Mouse (Mus musculus): ENCODE results near the gene Mesp1. TPM values are rescaled to one million over a fixed set of nuclear protein-coding genes. Genes with fewer than 3 reads are reported as not detected.

Gene Mesp1
- total RNA-seq, 2 experiments from 2014 or later = 0.37 to 0.78 TPM

- intact Hi-C loops (cut with DNase I) = no loop called here
- DNase-seq (ENCODE audit: low spot score in 2 of 2) = peak; percentile 33 to 44
These were observed 49.5 kb downstream of the Mesp1 start for GRCm38 (mm10) chr7:79744051-79744450.

GRCm38 (mm10) chr7:79742659-79743536, 50.7 kb downstream of the Mesp1 start, which contains the start of the genes Pex11a and Wdr93:
Pex11a (minus strand) TSS chr7:79743131.
Wdr93 (plus strand) TSS chr7:79743163.
- DNase-seq (ENCODE audit: low spot score in 2 of 2) = peak; percentile 69 to 73
- intact Hi-C loops (cut with DNase I) = no loop called here

- intact Hi-C loops (cut with DNase I) = no loop called here
- DNase-seq (ENCODE audit: low spot score in 2 of 2) = no peak
These were observed 51.3 kb downstream of the Mesp1 start for GRCm38 (mm10) chr7:79742277-79742658.

Other genes with a start within 250 kb of the Mesp1 start
- 1 to 10 TPM; 1.7 to 3.0 TPM for gene Rhcg, start 176.1 kb downstream of the Mesp1 start, total RNA-seq (2021)
- under 1 TPM; 0.22 to 0.63 TPM for gene Ticrr, start 133.6 kb downstream of the Mesp1 start, total RNA-seq (2021)
- 1 to 10 TPM; 1.9 to 2.4 TPM for gene Kif7, start 78.1 kb downstream of the Mesp1 start, total RNA-seq (2021)
- gene Plin1, start 60.9 kb downstream of the Mesp1 start, total RNA-seq (2021) = not detected
- 1 to 10 TPM; 8.2 to 8.7 TPM for gene Pex11a, start 50.7 kb downstream of the Mesp1 start, total RNA-seq (2021)
- not detected for gene Wdr93, start 50.6 kb downstream of the Mesp1 start, total RNA-seq (2021)
- gene Mesp2, start 16.9 kb upstream of the Mesp1 start, total RNA-seq (2021) = 1 to 10 TPM; 1.3 to 1.8 TPM
- gene Anpep, start 67.3 kb upstream of the Mesp1 start, total RNA-seq (2021) = 1 to 10 TPM; 8.0 to 9.2 TPM
- gene Ap3s2, start 126.9 kb upstream of the Mesp1 start, total RNA-seq (2021) = 10 to 100 TPM; 37.0 to 40.3 TPM
- gene Arpin, start 141.6 kb upstream of the Mesp1 start, total RNA-seq (2021) = 10 to 100 TPM in 1 of 2 experiments, 1 to 10 TPM in 1; 9.6 to 10.4 TPM
- gene Zfp710, start 231.0 kb upstream of the Mesp1 start, total RNA-seq (2021) = 10 to 100 TPM; 15.7 to 16.0 TPM